Mouse (Mus musculus) brain, embryonic 14.5 days (tissue): Measurements from ENCODE around the gene Ptgir.

Experiments used
- CTCF ChIP-seq: fragments of 200-500 bp; IDR thresholded peaks from 2 replicates; pipeline ENCODE4 v1.5.1; 2012; ENCODE audit warnings: inconsistent platforms, mild to moderate bottlenecking, moderate library complexity, borderline replicate concordance; ENCODE audit not compliant: insufficient read depth, insufficient read length; ENCODE audit errors: extremely low read depth
- POLR2A ChIP-seq: fragments of 200-500 bp; IDR thresholded peaks from 2 replicates; pipeline ENCODE4 v1.6.1; 2012; ENCODE audit warnings: mild to moderate bottlenecking, inconsistent platforms, borderline replicate concordance; ENCODE audit not compliant: poor library complexity, insufficient read depth, insufficient read length, severe bottlenecking; ENCODE audit errors: extremely low read depth

GRCm38 (mm10) chr7:16947959-16948361, 41.7 kb downstream of the Ptgir start:
- TF ChIP-seq POLR2A (no peak), CTCF (no peak)
